Mouse (Mus musculus) kidney, postnatal 25 days (tissue): ENCODE data around the gene Osr1.

Experiments
- DNase-seq, 2 experiments: peaks; one replicate each; pipeline ENCODE4 v3.0.0; 2021; ENCODE audit warnings: mixed read lengths in 2 of 2

Osr1 gene

DNA sequence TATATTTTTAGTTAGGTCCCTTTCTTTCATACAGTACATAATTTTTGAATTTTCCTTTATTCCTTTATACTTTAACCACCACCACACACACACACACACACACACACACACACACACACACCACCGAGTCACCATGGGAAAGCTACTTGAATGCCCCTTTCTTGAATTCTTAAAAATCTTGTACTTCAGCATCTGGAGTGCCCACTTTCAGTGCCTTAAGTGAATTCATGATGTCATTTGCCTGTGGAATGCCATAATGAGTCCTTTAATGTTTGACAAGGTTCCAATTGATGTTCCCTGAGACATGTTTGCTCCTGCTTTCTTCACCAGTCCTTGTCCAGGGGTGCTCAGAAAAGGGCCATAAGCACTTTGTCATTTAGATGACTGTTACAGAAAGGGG is 17.8 kb downstream of the Osr1 start:
- no peak for DNase-seq

DNA sequence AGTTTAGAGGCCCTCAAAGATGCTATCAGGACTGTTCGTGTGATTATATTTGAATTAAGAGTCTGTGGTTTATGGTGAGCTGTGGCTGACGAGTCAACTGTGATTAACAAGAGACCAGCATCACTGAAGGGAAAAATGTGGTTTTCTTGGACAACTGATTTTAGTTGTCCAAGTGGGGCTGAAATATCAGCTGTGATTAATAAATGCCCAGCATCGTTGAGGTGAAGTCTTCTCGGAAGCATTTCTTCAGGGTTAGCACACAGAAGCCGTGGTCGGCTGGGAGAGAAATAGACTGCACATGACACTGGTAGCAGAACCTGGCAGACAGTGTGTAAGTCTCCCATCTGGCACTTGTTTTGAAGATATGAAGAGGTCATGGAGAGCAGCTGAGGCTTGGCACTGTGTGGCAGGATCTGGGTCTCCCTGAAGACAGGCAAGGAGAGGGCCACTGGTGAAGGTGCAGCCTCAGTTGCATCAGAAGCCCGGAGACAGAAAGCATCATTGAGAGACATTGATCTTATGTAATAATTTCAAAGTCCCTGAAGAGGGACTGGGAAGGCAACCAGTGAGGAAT is 19.7 kb downstream of the Osr1 start:
- DNase-seq: no peak

DNA sequence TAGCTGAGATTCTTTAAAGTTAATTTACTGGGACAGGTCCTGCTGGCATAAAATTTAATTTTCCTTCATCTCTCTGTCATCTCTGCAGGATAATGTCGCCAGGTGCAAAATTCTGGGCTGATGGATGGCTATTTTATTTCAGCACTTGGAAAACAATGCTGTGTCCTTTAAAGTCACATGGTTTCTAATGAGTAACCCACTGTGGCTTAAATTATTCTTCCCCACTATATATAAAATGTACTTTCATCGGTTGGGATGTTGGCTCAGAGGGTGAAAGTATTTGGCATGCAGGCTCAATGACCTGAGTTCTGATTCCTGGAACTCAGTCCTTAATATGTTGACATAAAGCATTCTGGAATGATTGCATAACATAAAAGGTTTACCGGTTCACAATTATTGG is 21.2 kb downstream of the Osr1 start:
- DNase-seq: no peak

DNA sequence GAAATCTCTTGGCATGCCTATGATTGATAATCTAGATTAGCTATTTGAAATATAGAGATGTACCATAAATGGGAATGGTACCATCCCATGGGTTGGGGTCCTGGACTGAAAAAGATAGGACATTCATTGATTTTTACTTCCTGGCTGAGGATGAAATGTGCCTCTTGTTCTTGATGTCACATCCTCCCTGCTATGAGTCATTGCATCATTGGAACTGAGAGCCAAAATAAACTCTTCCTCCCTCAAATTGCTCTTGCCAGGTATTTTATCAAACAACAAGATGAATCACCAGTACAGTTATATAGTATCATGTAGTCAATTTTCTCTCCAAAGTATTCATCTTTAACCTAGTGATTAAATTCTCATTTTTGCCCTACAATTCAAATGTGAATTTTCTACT is 28.3 kb downstream of the Osr1 start:
- no peak for DNase-seq
